Mouse (Mus musculus) midbrain, embryonic 14.5 days (tissue): ENCODE measurements at regions not wholly inside any gene's neighbourhood (a gene's known extent, or its start where the extent isn't known, plus 50 kb on each side); places are given as distances from the start of the nearest gene placed in this dataset.

ENCODE experiments used
- ATAC-seq: fragments of 200-750 bp; cut with Nextera tagmentation; 2 replicates; pipeline ENCODE4 v1.8.0; 2017; ENCODE audit warnings: moderate number of reproducible peaks, moderate library complexity; ENCODE audit not compliant: low FRiP score, low TSS enrichment
- DNase-seq: peaks from one replicate; pipeline ENCODE4 v3.0.0-alpha.2; 2015
- H3K27ac ChIP-seq: fragments of 300-500 bp; sonication (generic); replicated peaks from 2 replicates; pipeline ENCODE4 v1.5.1; 2014; ENCODE audit warnings: mild to moderate bottlenecking, low read depth, low read length, moderate library complexity
- H3K27me3 ChIP-seq: fragments of 300-500 bp; sonication (generic); 2 replicates; pipeline ENCODE4 v1.6.1; 2014; ENCODE audit warnings: low read length, control low read depth, mixed read lengths; ENCODE audit not compliant: control insufficient read depth, insufficient read depth
- H3K36me3 ChIP-seq: fragments of 300-500 bp; sonication (generic); 2 replicates; pipeline ENCODE4 v1.6.1; 2014; ENCODE audit warnings: low read length, control low read depth; ENCODE audit not compliant: control insufficient read depth, insufficient read depth
- H3K4me1 ChIP-seq: fragments of 300-500 bp; sonication (generic); 2 replicates; pipeline ENCODE4 v1.6.1; 2014; ENCODE audit warnings: mild to moderate bottlenecking, antibody characterized with exemption, low read length, control low read depth; ENCODE audit not compliant: control insufficient read depth, insufficient read depth
- H3K4me2 ChIP-seq: fragments of 300-500 bp; sonication (generic); 2 replicates; pipeline ENCODE4 v1.6.1; 2014; ENCODE audit warnings: mild to moderate bottlenecking, low read length, moderate library complexity
- H3K4me3 ChIP-seq: fragments of 300-500 bp; sonication (generic); replicated peaks from 2 replicates; pipeline ENCODE4 v1.5.1; 2014; ENCODE audit warnings: low read depth, low read length
- H3K9ac ChIP-seq: fragments of 300-500 bp; sonication (generic); replicated peaks from 2 replicates; pipeline ENCODE4 v1.6.1; 2014; ENCODE audit warnings: mild to moderate bottlenecking, low read length, moderate library complexity
- H3K9me3 ChIP-seq: fragments of 300-500 bp; sonication (generic); 2 replicates; pipeline ENCODE4 v1.6.1; 2016; ENCODE audit warnings: low read length, control low read depth, mixed read lengths; ENCODE audit not compliant: control insufficient read depth
- WGBS: fragments of 180-500 bp; shearing (Covaris S2); extraction: QIAGEN DNeasy Blood & Tissue Kit; methylation state at CpG from one replicate; pipeline ENCODE4 v1.1.7; 2014; 5-methylcytosine and 5-hydroxymethylcytosine counted together

GRCm38 (mm10) chr1:186460742-186461141 is 245.0 kb downstream of the Tgfb2 start:
- Histone ChIP-seq H3K4me3 (no peak overlapping the region), H3K9ac (no peak overlapping the region), H3K27ac (no peak overlapping the region), H3K36me3 (no peaks in the 10 kb centered on the region), H3K4me1 (no peaks in the 10 kb centered on the region), H3K9me3 (no peaks in the 10 kb centered on the region), H3K27me3 (no peaks in the 10 kb centered on the region), H3K4me2 (no peak overlapping the region)
- ATAC-seq: no peak
- DNase-seq: no peak
- WGBS: 89% methylated on average over 10 of the region's 10 CpGs

GRCm38 (mm10) chr1:186458099-186458637 is 247.6 kb downstream of the Tgfb2 start:
- Histone ChIP-seq H3K27ac (no peak overlapping the region), H3K9ac (no peak overlapping the region), H3K36me3 (no peaks in the 10 kb centered on the region), H3K27me3 (no peaks in the 10 kb centered on the region), H3K4me1 (no peaks in the 10 kb centered on the region), H3K4me2 (no peak overlapping the region), H3K9me3 (no peaks in the 10 kb centered on the region), H3K4me3 (no peak overlapping the region)
- no peak for ATAC-seq
- DNase-seq: no peak
- 33% methylated on average over 2 of the region's 2 CpGs for WGBS

GRCm38 (mm10) chr1:186457098-186457497 is 248.7 kb downstream of the Tgfb2 start:
- Histone ChIP-seq H3K4me1 (no peaks in the 10 kb centered on the region), H3K9me3 (no peaks in the 10 kb centered on the region), H3K9ac (no peak overlapping the region), H3K36me3 (no peaks in the 10 kb centered on the region), H3K27me3 (no peaks in the 10 kb centered on the region), H3K4me2 (no peak overlapping the region), H3K27ac (no peak overlapping the region), H3K4me3 (no peak overlapping the region)
- WGBS: 69% methylated on average over 8 of the region's 8 CpGs
- DNase-seq (no peak), ATAC-seq (no peak)

- WGBS: 98% methylated on average over 3 of the region's 3 CpGs
Observed at GRCm38 (mm10) chr1:186456131-186456530, 249.7 kb downstream of the Tgfb2 start.

GRCm38 (mm10) chr1:186455177-186455660 is 250.6 kb downstream of the Tgfb2 start:
- Histone ChIP-seq H3K9ac (no peak overlapping the region), H3K9me3 (no peaks in the 10 kb centered on the region), H3K27me3 (no peaks in the 10 kb centered on the region), H3K4me2 (no peak overlapping the region), H3K27ac (no peak overlapping the region), H3K4me3 (no peak overlapping the region), H3K36me3 (no peaks in the 10 kb centered on the region), H3K4me1 (no peaks in the 10 kb centered on the region)
- 86% methylated on average over 7 of the region's 7 CpGs for WGBS
- no peak for ATAC-seq
- no peak for DNase-seq

More at GRCm38 (mm10) chr1:186456131-186456530, 249.7 kb downstream of the Tgfb2 start:
- Histone ChIP-seq H3K4me2 (no peak overlapping the region), H3K9me3 (no peaks in the 10 kb centered on the region), H3K4me3 (no peak overlapping the region), H3K36me3 (no peaks in the 10 kb centered on the region), H3K9ac (no peak overlapping the region), H3K27ac (no peak overlapping the region), H3K4me1 (no peaks in the 10 kb centered on the region), H3K27me3 (no peaks in the 10 kb centered on the region)
- ATAC-seq (no peak), DNase-seq (no peak)

GRCm38 (mm10) chr1:186454393-186455085 is 251.2 kb downstream of the Tgfb2 start:
- no peaks in the 10 kb centered on the region for H3K27me3 ChIP-seq
- no peak for DNase-seq
- 70% methylated on average over 4 of the region's 4 CpGs for WGBS
- ATAC-seq: no peak
- no peaks in the 10 kb centered on the region for H3K9me3 ChIP-seq
- no peaks in the 10 kb centered on the region for H3K36me3 ChIP-seq
- H3K27ac ChIP-seq: no peak overlapping the region
- H3K9ac ChIP-seq: no peak overlapping the region
- H3K4me2 ChIP-seq: no peak overlapping the region
- no peak overlapping the region for H3K4me3 ChIP-seq
- H3K4me1 ChIP-seq: no peaks in the 10 kb centered on the region

GRCm38 (mm10) chr1:186448841-186449650 is 256.7 kb downstream of the Tgfb2 start:
- no peak overlapping the region for H3K4me2 ChIP-seq
- H3K9me3 ChIP-seq: no peaks in the 10 kb centered on the region
- ATAC-seq: no peak
- no peak overlapping the region for H3K9ac ChIP-seq
- H3K27ac ChIP-seq: no peak overlapping the region
- H3K36me3 ChIP-seq: no peaks in the 10 kb centered on the region
- peak; percentile 56 for DNase-seq
- H3K4me3 ChIP-seq: no peak overlapping the region
- 48% methylated on average over 16 of the region's 16 CpGs for WGBS
- H3K4me1 ChIP-seq: 0 out of 2 replicates have a peak, but pooled peaks cover 3% of the 10 kb centered on the region
- H3K27me3 ChIP-seq: no peaks in the 10 kb centered on the region

- ATAC-seq: no peak
- no peak overlapping the region for H3K4me2 ChIP-seq
- no peaks in the 10 kb centered on the region for H3K9me3 ChIP-seq
- H3K27me3 ChIP-seq: no peaks in the 10 kb centered on the region
- no peak for DNase-seq
- no peak overlapping the region for H3K27ac ChIP-seq
- 0 out of 2 replicates have a peak, but pooled peaks cover 3% of the 10 kb centered on the region for H3K4me1 ChIP-seq
- H3K9ac ChIP-seq: no peak overlapping the region
- WGBS: 87% methylated on average over 1 of the region's 1 CpGs
- no peaks in the 10 kb centered on the region for H3K36me3 ChIP-seq
- H3K4me3 ChIP-seq: no peak overlapping the region
Observed at GRCm38 (mm10) chr1:186447521-186447920, 258.3 kb downstream of the Tgfb2 start.
